Mouse (Mus musculus) hindbrain, embryonic 14.5 days (tissue): ENCODE data around the gene Sgce. TPM values are rescaled to one million over a fixed set of nuclear protein-coding genes. Genes with fewer than 3 reads are reported as not detected.
"Not testable (repeated sequence)": the region's sequence is repeated elsewhere in the genome, so short reads cannot be mapped to it uniquely, and the experiment has no call there.

ENCODE experiments used
- ATAC-seq: fragments of 200-750 bp; cut with Nextera tagmentation; 2 replicates; pipeline ENCODE4 v1.8.0; 2017; ENCODE audit warnings: moderate number of reproducible peaks, mild to moderate bottlenecking, moderate TSS enrichment, moderate library complexity; ENCODE audit not compliant: low FRiP score
- DNase-seq: peaks from one replicate; pipeline ENCODE4 v3.0.0-alpha.2; 2015; ENCODE audit warnings: low spot score
- H3K27ac ChIP-seq: fragments of 300-500 bp; sonication (generic); 2 replicates; pipeline ENCODE4 v1.5.1; 2014; ENCODE audit warnings: mild to moderate bottlenecking, moderate library complexity
- H3K27me3 ChIP-seq: fragments of 300-500 bp; sonication (generic); 2 replicates; pipeline ENCODE4 v1.6.1; 2014; ENCODE audit warnings: mild to moderate bottlenecking, low read length, mixed read lengths; ENCODE audit not compliant: control insufficient read depth, insufficient read depth
- H3K36me3 ChIP-seq: fragments of 300-500 bp; sonication (generic); replicated peaks from 2 replicates; pipeline ENCODE4 v1.6.1; 2014; ENCODE audit not compliant: control insufficient read depth, insufficient read depth
- H3K4me1 ChIP-seq: fragments of 300-500 bp; sonication (generic); replicated peaks from 2 replicates; pipeline ENCODE4 v1.6.1; 2014; ENCODE audit warnings: antibody characterized with exemption, low read length, mixed read lengths; ENCODE audit not compliant: control insufficient read depth, insufficient read depth
- H3K4me2 ChIP-seq: fragments of 300-500 bp; sonication (generic); replicated peaks from 2 replicates; pipeline ENCODE4 v1.6.1; 2014; ENCODE audit warnings: mild to moderate bottlenecking, moderate library complexity
- H3K4me3 ChIP-seq: fragments of 300-500 bp; sonication (generic); replicated peaks from 2 replicates; pipeline ENCODE4 v1.5.1; 2014; ENCODE audit warnings: mild to moderate bottlenecking, low read length
- H3K9ac ChIP-seq: fragments of 300-500 bp; sonication (generic); 2 replicates; pipeline ENCODE4 v1.6.1; 2014
- H3K9me3 ChIP-seq: fragments of 300-500 bp; sonication (generic); 2 replicates; pipeline ENCODE4 v1.6.1; 2016; ENCODE audit warnings: low read length; ENCODE audit not compliant: control insufficient read depth
- WGBS: fragments of 180-500 bp; shearing (Covaris S2); extraction: QIAGEN DNeasy Blood & Tissue Kit; methylation state at CpG from one replicate; pipeline ENCODE4 v1.1.7; 2014; 5-methylcytosine and 5-hydroxymethylcytosine counted together
- polyA plus RNA-seq: library from polyadenylated mRNA; unstranded; fragments of >200 nt; fragmentation: Nextera tagmentation; extraction: Ambion mirVana; gene quantifications from 2 replicates; pipeline ENCODE4 v1.2.1, GENCODE M21; 2014

The Sgce gene
- polyA plus RNA-seq, 1 experiment from 2014 or later, result 51.0 TPM

DNA sequence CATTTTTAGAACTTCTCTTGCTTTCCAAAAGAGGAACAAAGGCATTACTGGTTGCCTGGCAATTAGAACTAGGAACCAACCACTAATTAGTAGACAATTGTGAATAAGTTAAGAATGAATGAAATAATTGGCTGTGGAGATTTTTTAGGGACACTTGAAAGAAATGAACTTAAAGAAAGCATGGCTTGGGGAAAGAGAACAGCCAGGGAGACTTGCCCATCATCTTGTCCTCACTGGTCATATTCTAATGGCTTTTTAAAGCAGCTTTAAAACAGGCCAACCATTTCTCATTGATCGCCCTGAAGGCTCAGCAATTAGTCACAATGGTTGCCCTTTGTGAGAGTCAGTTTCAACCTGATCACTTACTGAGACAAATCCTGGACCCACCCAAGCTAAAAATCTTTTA is 69.6 kb downstream of the Sgce start:
- Histone ChIP-seq H3K9ac (no peak overlapping the region), H3K36me3 (0 out of 2 replicates have a peak, but pooled peaks cover 3% of the 10 kb centered on the region), H3K27ac (no peak overlapping the region), H3K9me3 (no peaks in the 10 kb centered on the region), H3K4me2 (no peak overlapping the region), H3K27me3 (no peaks in the 10 kb centered on the region), H3K4me1 (no peaks in the 10 kb centered on the region), H3K4me3 (no peak overlapping the region)
- DNase-seq (no peak), ATAC-seq (no peak)
- WGBS, result 8% methylated on average over 1 of the region's 1 CpGs

DNA sequence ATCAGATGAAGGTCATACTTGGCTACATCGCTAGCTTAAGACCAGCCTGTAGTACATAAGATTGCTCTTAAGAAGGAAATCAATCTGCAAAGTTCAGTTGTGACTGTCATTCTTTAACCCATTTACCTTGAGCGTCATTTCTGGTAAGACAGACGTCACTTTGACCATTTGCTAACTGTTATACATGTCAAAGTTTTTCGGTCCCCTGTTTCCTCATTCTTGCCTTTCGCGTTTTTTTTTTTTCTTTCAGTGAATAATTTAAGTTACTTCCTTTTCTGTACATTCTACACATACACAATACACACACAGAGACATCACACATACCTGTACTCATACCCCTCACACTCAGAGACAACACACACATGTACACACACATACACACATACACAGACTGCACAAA is 81.9 kb downstream of the Sgce start:
- Histone ChIP-seq H3K9me3 (no peaks in the 10 kb centered on the region), H3K4me2 (no peak overlapping the region), H3K36me3 (no peaks in the 10 kb centered on the region), H3K27ac (no peak overlapping the region), H3K4me3 (no peak overlapping the region), H3K27me3 (no peaks in the 10 kb centered on the region), H3K4me1 (no peaks in the 10 kb centered on the region), H3K9ac (no peak overlapping the region)
- DNase-seq (no peak), ATAC-seq (no peak)
- 97% methylated on average over 6 of the region's 6 CpGs for whole genome bisulfite sequencing

- no peaks in the 10 kb centered on the region for H3K27me3 ChIP-seq
- no peaks in the 10 kb centered on the region for H3K4me1 ChIP-seq
- H3K36me3 ChIP-seq, result no peaks in the 10 kb centered on the region
- no peak overlapping the region for H3K4me3 ChIP-seq
- ATAC-seq (no peak), DNase-seq (no peak)
- no peaks in the 10 kb centered on the region for H3K9me3 ChIP-seq
- H3K27ac ChIP-seq, result no peak overlapping the region
- WGBS, result 63% methylated on average over 2 of the region's 2 CpGs
- H3K4me2 ChIP-seq, result no peak overlapping the region
- no peak overlapping the region for H3K9ac ChIP-seq
Measured at GRCm38 (mm10) chr6:4664313-4664712, 82.7 kb downstream of the Sgce start.

GRCm38 (mm10) chr6:4663516-4663915 is 83.5 kb downstream of the Sgce start:
- ATAC-seq, result no peak
- DNase-seq, result no peak
- Histone ChIP-seq H3K9ac (no peak overlapping the region), H3K4me3 (no peak overlapping the region), H3K4me1 (no peaks in the 10 kb centered on the region), H3K36me3 (no peaks in the 10 kb centered on the region), H3K27me3 (no peaks in the 10 kb centered on the region), H3K4me2 (no peak overlapping the region), H3K9me3 (no peaks in the 10 kb centered on the region), H3K27ac (no peak overlapping the region)
- WGBS, result 70% methylated on average over 2 of the region's 2 CpGs

DNA sequence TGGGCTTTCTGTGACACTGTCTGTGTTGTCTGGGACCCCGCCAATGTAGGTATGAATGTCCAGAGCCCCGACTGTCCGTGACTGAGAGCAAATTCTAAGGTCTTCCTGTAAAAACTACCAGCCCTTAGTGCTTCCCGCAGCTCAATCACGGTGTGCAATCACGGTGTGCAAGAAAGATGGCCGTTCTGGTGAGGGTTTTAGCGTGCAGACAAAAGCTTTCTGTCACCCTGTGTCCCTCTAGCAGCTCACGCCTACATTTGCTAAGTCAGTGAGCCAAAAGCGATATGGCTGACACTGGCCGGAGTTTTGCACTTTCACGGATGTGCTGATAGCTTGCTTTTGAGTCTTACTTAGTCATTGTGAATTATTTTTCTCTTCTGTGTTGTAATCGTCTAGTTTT is 88.1 kb downstream of the Sgce start:
- H3K36me3 ChIP-seq, result no peaks in the 10 kb centered on the region
- no peak overlapping the region for H3K4me3 ChIP-seq
- 87% methylated on average over 13 of the region's 13 CpGs for WGBS
- no peaks in the 10 kb centered on the region for H3K27me3 ChIP-seq
- no peak overlapping the region for H3K27ac ChIP-seq
- no peak overlapping the region for H3K4me2 ChIP-seq
- H3K4me1 ChIP-seq, result no peaks in the 10 kb centered on the region
- no peaks in the 10 kb centered on the region for H3K9me3 ChIP-seq
- no peak for ATAC-seq
- no peak for DNase-seq
- no peak overlapping the region for H3K9ac ChIP-seq

DNA sequence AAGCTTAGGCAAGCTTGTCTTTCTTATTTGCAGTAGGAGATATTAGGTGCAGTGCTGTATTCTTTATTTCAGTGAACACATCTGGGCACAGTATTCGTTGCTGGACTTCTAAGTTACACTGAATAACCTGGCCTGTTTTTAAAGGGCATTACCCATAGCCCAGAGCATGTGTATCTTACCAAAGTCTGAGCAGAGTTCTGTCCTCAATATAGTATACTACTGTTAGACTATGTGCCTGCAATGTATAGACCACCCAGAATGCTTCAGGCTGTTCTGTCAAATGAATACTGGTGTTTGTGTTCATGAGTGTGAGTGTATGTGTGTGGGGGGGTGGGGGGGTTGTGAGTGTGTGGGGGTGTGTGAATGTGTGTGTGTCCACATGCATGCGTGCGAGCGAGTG is 91.1 kb downstream of the Sgce start:
- H3K27me3 ChIP-seq, result no peaks in the 10 kb centered on the region
- DNase-seq (no peak), ATAC-seq (no peak)
- no peak overlapping the region for H3K4me2 ChIP-seq
- H3K9ac ChIP-seq, result no peak overlapping the region
- no peaks in the 10 kb centered on the region for H3K9me3 ChIP-seq
- H3K4me3 ChIP-seq, result no peak overlapping the region
- no peaks in the 10 kb centered on the region for H3K36me3 ChIP-seq
- no peak overlapping the region for H3K27ac ChIP-seq
- 89% methylated on average over 4 of the region's 4 CpGs for WGBS
- no peaks in the 10 kb centered on the region for H3K4me1 ChIP-seq

- ATAC-seq, result no peak
- H3K4me3 ChIP-seq, result no peak overlapping the region
- no peaks in the 10 kb centered on the region for H3K36me3 ChIP-seq
- H3K27me3 ChIP-seq, result no peaks in the 10 kb centered on the region
- H3K4me1 ChIP-seq, result no peaks in the 10 kb centered on the region
- H3K4me2 ChIP-seq, result no peak overlapping the region
- DNase-seq, result no peak
- H3K9ac ChIP-seq, result no peak overlapping the region
- 79% methylated on average over 5 of the region's 5 CpGs for WGBS
- H3K9me3 ChIP-seq, result no peaks in the 10 kb centered on the region
- no peak overlapping the region for H3K27ac ChIP-seq
Measured at GRCm38 (mm10) chr6:4655466-4655865, 91.5 kb downstream of the Sgce start.

- H3K9me3 ChIP-seq, H3K36me3 ChIP-seq, H3K27me3 ChIP-seq, H3K27ac ChIP-seq, H3K4me3 ChIP-seq, H3K4me1 ChIP-seq, DNase-seq, H3K4me2 ChIP-seq, H3K9ac ChIP-seq, ATAC-seq: not testable (repeated sequence)
- WGBS, result 96% methylated on average over 12 of the region's 12 CpGs
Measured at GRCm38 (mm10) chr6:4653741-4654140, 93.3 kb downstream of the Sgce start.

- WGBS, result 85% methylated on average over 8 of the region's 8 CpGs
- H3K27me3 ChIP-seq, result no peaks in the 10 kb centered on the region
- H3K9ac ChIP-seq, result no peak overlapping the region
- DNase-seq (no peak), ATAC-seq (no peak)
- H3K4me1 ChIP-seq, result no peaks in the 10 kb centered on the region
- H3K4me2 ChIP-seq, result no peak overlapping the region
- no peak overlapping the region for H3K4me3 ChIP-seq
- H3K36me3 ChIP-seq, result no peaks in the 10 kb centered on the region
- no peaks in the 10 kb centered on the region for H3K9me3 ChIP-seq
- H3K27ac ChIP-seq, result no peak overlapping the region
Measured at GRCm38 (mm10) chr6:4652596-4653134, 94.3 kb downstream of the Sgce start.

- Histone ChIP-seq H3K27me3 (no peaks in the 10 kb centered on the region), H3K4me3 (no peak overlapping the region), H3K36me3 (peaks cover 2% of the 10 kb centered on the region; the same call in 1 of the 2 replicates), H3K27ac (no peak overlapping the region), H3K9me3 (no peaks in the 10 kb centered on the region), H3K9ac (no peak overlapping the region), H3K4me2 (no peak overlapping the region), H3K4me1 (no peaks in the 10 kb centered on the region)
- ATAC-seq, result no peak
- no peak for DNase-seq
- 94% methylated on average over 3 of the region's 3 CpGs for WGBS
Measured at GRCm38 (mm10) chr6:4647351-4647750, 99.7 kb downstream of the Sgce start.
